Mouse (Mus musculus): Measurements from ENCODE around the gene Grin1.
A peak's percentile ranks its signal among the peaks of the same experiment; 100 is the strongest.
"Not testable (repeated sequence)": the region's sequence is repeated elsewhere in the genome, so short reads cannot be mapped to it uniquely, and the experiment has no call there.

Gene Grin1

DNA sequence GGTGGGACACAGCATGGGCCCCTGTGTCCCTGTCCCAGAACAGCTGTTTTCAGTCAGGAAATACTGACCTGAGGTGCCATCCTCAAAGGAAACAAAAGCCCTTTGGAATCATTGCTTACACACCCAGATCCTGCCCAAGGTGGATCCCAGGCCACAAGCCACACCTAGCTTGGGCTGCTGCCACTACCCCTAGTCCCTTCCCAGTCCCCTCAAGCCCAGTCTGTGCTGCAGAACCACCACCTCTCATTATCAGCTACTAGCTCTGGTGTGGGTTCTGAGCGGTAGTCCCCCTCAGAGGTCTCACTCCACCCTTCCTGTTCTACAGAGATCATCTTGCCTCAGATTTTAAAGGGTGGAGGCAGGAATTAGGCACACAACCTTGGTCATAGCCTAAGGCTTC is 32.7 kb downstream of the Grin1 start:
- DNase-seq: peak in 1 of 2 experiments; percentile 37

DNA sequence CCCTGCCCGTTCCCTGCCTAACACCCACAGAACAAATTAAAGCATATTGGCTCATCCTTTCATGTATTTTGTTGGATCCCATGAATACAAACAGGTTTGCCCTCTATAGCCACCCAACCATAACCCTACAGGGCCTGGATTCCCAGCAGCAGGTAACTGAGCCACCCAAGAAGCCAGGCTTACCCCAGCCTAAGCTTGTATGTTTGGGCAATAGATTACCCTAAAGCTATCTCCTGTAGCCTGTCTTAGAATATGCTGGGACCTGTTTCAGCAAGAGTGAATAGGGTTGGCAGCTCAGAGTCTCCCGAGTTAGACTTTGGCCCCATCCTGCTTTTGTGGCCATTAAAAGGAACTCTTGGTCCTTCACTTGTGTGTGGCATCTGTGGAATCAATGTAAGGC is 33.4 kb downstream of the Grin1 start:
- no peak for DNase-seq

DNA sequence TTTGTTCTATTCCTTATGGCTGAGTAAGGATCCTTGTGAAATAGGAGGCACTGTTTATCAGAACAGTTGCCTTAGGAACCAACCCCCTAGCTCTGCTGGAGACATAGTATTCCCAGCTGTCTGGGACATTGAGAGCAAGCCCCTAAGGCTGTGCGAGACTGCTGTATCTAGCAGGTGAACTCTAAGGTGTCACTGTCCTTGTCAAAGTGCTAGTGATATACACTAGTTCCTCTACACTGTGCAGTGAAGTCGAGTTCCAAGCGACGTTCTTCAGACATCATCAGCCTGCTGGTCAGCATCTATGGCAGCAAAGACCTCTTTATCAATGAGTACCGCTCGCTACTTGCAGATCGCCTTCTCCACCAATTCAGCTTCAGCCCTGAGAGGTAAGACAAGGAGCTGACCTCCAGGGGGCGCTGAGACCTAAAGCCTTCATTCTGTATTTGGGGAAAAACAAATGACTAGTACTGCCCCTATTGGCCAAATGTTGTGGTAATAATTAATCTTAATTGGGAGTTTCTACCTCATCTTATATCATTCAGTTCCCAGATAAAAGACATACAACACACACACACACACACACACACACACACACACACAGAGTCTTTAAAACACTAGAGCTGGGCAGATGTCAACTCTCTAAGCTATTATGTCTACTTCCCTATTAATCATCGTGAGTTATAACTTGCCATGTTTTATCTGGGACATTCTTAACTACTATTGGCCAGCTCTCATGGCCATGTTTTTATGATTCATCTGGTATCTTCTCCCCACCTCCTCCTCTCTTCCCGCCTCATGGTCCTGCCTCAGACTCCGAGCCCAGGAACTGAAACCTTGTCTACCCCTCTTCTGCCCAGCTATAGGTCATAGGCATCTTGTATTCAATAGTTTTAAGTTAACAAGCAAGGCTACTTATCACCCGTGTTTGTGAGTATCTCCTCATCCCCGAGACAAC is 39.8 kb downstream of the Grin1 start:
- peak; percentile 79 to 84 for DNase-seq

DNA sequence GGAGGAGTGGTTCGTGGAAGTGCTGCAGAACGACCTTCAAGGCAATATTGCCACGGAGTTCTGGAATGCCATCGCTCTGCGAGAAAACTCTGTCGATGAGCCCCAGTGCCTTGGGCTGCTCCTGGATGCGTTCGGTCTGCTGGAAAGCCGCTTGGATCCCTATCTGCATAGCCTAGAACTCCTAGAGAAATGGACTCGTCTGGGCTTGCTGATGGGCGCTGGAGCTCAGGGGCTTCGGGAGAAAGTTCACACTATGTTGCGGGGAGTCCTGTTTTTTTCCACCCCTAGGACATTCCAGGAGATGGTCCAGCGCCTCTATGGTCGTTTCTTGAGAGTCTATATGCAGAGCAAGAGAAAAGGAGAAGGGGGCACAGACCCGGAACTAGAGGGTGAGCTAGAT is 46.0 kb downstream of the Grin1 start:
- no peak for DNase-seq

DNA sequence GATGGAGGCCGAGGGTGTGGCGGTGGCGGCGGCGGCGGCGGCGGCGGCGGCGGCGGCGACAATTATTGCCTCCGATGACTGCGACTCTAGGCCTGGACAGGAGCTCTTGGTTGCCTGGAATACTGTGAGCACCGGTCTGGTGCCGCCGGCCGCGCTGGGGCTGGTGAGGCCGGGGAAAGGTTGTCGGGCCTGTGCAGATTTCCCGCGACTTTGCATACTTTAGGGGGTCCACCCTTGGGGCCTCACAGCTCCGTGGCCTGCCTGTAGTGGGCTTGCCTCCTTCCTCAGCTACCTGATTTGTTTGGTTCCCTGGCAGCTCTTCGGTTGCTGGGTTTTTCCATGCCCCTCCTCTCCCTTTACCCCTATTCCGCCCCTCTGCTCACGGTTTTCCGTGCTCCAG is 46.5 kb downstream of the Grin1 start:
- DNase-seq: no peak

DNA sequence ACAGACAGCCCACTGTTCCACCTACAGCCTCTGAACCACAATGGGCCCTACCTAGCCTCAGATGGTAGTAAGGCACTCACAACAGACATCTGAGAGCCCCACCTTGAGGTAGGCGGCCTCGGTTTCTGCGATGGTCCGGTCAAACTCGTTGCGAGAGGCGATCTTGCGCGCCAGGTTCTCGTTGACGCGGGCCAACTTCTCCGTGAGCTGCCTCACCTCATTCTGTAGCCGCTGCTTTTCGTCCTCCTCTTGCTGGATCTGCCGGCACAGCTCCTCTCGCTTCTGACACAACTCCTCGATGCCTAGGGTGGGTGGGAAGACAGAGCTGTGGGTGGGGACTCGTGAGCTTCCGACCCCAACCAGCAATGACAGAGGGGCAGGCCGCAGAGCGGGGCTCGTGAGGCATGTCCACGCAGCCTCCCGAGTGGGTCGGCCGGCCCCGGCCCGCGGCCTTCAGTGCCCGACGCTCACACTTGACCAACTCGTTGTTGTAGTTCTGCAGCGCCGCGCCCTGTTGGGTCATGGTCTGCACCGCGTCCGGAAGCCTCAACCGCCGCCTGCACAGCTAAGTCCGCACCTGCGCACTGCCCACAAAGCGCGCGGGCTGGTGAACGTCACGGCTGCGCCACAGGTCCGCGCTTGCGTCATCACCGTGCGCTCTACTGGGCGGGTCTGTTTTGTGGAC is 47.0 kb downstream of the Grin1 start, which contains the start of the genes Ssna1 and Anapc2:
Gene Ssna1, minus strand, starts transcription at position 612 of the 685 bp plus-strand sequence.
Gene Anapc2, plus strand, starts transcription at position 652 of the 685 bp plus-strand sequence.
- DNase-seq: peak; percentile 97 to 98

DNA sequence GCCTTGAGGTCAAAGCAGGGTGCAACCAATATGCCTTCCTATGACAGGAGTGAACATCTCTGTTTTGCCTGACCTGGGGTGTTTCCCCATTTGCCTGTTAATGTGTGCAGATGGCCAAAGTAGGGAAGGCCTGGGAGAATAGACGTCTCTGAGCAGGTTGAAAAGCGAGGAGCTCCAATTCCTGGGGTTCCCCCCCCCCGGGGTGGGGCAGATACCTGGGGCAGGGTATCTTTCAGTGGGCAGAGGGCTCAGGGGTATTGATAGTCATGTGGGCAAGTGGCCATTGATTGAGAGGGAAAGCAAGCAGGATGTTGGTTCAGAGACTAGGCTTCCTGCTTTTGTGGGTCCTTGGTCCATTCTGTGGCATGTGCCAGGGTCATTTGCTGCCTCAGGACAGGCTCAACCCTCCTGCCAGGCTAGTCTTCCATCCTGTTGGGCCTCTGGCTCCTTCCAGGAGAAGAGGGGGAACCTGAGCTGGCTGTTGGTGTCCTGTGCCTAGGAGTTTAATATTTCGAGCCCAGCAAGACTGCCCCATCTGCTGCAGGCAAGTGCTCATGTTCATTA is 51.2 kb downstream of the Grin1 start:
- DNase-seq: no peak

DNA sequence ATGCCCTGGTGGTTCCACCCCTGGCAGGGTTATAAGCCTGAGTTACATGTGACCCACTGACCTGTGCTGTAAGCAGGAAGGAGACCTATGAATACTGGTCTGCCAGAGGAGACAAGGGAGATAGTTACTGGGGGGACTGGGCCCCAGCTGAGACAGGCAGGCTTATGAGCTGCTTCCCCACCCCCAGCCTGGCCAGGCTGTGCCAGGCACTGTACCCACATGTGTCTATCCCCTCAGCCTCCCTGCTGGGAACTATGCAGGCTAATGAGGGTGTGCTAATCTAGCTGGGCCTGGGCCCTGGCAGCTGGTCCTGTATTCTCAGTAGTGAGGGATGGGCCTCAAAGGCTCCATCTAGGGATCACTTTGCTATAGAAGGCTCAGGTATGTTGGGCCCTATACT is 51.7 kb downstream of the Grin1 start:
- no peak for DNase-seq

DNA sequence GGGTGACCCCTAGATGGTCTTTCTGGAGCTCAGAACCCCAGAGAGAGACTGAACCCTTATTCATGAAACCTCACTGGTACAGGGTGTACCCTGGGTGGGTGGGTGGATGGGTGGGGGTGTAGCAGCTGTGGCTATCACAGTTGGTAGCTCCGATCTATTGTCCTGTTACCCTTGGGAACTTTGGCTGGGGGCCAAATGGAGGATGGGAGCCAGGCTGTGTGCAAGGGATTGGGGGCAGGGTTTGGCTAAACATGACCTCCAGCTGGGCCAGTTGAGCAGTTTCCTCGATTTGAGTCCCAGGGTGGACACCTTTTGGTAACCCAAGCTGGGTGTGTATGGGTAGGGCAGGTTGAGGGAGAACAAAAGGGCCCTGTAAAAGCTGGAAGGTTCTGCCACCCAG is 52.3 kb downstream of the Grin1 start:
- peak in 1 of 2 experiments; percentile 71 for DNase-seq

DNA sequence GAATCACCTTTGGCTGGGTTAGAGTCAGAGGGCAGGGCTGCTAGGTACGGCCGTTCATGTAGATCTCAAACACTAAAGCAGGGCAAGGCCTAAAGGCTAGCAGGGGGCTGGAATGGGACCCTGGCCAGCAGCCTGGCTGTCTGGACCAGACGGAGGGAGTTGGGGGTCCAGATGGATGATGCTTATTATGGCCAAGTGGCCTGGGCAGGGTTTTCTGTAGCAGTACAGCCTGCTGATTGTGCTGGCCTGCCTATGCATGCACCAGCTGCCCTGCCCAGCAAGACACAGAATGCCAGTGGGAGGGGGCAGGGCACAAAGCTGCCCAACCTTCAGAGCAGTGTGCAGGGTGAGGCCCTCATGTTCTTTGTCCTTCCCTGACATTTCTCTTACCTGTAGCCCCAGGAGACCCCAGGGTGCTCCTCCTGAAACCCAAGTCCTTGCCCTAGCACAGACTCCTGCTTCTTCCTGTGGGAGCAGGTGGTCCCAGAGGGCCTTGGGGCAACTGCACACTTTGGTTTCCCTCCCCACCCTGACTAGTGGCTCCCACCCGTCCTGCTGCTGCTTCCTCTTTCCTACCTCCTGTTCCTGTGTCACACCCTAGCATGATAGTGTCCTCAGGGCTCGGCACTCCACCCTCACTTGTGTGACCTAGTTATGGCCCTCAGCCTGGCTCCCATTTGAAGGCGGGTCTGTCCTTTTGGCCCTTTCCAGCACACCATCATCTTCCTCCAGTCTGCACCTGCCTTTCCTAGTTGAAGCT is 52.9 kb downstream of the Grin1 start:
- DNase-seq: peak; percentile 45 to 50

DNA sequence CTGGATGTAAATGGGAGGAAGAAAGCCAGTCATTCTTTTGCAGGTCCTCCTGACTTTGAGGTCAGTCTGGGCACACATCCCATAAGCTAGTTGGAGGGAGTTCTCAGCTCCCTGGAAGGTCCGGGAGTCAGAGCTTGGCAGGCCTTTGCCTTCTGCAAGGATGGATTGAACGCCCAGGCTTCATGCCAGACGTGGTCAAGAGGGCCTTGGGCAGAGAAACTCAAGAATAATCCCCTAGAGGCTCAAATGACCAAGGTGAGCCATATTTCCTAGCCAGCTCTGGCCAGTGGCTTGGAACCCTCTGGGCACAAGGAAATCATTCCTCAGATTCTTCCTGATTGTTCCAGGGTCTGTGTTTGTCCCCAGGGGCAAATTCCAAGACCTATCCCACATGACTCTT is 54.1 kb downstream of the Grin1 start:
- no peak for DNase-seq

DNA sequence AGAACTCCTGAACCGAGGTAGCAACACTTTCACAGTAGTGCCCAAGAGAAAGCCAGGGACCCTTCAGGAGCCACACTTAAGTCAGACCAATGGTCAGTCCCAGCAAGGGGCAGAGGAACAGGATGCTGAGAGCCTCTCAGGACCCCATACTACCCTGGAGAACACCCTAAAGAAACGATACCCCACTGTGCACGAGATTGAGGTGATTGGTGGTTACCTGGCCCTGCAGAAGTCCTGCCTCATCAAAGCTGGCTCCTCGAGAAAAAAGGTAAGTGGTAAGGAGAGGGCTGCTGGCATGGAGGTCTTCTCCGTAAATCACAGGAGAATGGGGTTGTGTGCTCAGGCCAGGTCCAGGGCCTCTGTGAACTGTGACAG is 54.7 kb downstream of the Grin1 start:
- no peak for DNase-seq

DNA sequence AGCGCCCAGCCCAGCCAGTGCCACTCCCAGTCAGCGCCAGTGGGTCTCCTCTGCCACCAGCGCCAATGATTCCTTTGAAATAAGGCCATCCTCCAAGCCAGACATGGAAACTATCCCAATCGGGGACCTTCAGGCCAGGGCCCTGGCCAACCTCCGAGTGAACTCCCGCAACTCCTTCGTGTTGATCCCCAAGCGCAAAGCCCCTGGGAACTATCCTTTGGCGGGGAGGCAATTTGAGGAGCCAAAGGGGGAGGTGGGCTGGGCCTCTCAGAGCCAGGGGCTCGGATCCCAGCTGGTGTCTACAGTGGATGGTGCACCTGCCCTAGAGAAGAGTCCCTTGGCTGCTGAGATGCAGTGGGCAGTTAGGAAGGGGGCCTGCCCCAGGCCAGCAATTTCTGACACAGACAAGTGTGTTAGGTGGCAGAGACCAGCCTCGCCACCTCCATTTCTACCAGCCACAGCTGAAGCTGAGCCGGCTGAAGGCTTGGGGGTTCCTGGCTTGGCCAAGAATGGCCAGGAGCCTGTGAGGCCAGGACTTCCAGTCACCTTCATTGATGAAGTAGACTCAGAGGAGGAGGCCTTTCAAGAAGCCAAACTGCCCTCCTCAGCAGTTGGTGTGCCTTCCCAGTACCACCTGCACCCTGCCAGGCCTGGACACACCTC is 55.2 kb downstream of the Grin1 start:
- DNase-seq: no peak

DNA sequence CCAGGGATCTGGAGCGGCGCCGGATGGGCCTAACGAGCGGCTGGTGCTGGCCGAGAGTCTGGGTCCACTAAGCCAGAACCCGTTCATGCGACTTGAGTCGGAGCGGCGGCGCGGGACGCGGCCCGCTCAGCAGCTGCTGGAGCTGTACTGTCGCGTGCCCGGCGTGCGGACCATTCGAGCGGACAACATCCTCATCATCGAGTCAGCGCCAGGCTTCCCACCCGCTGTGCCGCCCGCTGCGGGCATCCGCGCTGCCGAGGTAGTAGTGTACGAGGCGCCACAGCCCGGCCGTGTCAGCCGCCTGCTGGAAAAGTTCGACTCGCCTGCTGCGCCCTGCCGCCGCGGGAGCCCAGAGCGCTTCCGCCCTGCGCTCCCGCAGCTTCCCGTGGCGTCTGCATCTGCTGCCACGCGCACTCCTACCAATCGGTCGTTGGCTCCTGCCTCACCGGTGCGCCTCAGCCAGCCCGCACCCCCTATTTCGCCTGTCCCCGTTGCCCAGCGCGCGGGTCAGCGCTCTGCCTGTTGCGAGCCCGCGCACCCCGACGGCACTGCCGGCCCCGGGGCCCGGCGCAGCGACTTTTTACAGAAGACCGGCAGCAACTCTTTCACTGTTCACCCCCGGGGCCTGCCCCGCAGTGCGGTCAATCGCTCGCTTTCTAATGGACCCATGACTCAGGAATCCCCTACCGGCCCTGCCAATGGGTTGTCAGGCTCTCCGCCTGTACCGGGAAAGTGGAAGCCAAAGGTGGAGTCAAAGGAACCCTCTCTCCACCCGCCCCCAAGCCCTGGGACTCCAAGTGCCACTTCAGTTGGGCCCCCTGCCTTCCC is 56.0 kb downstream of the Grin1 start:
- DNase-seq: peak in 1 of 2 experiments; percentile 33

DNA sequence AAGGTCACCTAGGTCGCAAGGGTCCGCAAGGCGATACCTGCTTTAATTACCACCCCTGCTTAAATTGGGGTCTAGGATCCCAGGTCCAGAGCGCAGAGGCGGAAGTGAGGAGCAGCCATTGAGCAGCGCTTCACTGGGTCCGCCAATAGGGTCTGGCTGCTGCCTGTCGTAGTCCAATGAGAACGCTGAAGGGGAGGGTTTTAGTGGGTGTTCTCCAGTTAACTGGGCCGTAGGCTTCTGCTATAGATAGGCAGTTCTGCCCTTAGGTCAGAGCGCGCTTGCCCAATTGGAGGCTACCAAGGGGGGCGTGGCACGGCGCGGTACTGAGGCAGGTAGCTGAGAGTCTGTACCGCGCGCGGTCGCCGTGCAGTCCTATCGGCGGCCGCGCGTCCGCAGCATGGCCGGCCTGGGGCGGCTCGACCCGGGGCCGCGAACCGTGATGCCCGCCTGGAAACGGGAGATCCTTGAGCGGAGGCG is 56.7 kb downstream of the Grin1 start, which contains the start of gene Tprn:
Gene Tprn, plus strand, starts transcription at position 328 of the 477 bp plus-strand sequence.
- DNase-seq: peak; percentile 96 to 98

DNA sequence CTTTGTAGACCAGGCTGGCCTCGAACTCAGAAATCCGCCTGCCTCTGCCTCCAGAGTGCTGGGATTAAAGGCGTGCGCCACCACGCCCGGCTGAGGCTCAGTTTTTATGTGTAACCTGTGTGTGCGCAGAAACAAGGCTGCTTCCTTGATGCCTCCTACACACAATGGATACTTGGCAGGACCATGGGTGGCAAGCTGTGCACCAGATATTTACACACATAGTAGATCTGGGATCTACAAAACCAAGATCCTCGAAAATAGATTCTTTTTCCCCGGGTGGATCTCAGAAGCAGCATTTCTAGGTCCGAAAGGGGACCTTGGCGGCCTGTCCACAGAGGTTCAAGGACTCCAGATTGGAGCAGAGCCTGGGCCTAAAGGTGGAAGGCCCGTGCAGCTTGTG is 57.1 kb downstream of the Grin1 start:
- DNase-seq: no peak

DNA sequence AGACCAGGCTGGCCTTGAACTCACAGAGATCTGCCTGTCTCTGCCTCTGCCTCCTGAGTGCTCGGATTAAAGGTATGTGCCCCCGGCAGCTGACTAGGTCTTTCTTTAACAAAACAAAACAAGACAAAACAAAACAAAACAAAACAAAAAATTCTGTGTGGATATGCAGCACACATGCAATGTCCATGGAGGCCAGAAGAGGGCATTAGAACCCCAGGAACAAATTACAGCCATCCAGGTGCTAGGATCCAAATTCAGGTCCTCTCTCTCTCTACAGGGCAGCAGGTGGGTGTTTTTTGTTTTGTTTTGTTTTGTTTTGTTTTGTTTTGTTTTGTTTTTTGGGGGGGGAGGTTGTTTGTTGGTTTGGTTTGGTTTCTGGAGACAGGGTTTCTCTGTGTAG is 60.1 kb downstream of the Grin1 start:
- no peak for DNase-seq

DNA sequence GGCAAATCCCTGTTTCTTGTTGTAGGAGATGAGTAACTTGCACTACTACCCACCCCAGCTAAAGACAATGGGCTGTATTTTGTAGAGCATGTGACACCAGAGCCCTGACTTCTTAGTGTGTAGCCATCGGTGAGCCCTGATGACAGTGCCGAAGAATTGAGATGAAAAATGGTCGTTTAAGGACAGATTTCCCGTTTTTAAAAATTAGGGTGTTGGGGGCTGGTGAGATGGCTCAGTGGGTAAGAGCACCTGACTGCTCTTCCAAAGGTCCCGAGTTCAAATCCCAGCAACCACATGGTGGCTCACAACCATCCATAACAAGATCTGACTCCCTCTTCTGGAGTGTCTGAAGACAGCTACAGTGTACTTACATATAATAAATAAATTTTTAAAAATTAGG is 61.7 kb downstream of the Grin1 start:
- not testable (repeated sequence) for DNase-seq

DNA sequence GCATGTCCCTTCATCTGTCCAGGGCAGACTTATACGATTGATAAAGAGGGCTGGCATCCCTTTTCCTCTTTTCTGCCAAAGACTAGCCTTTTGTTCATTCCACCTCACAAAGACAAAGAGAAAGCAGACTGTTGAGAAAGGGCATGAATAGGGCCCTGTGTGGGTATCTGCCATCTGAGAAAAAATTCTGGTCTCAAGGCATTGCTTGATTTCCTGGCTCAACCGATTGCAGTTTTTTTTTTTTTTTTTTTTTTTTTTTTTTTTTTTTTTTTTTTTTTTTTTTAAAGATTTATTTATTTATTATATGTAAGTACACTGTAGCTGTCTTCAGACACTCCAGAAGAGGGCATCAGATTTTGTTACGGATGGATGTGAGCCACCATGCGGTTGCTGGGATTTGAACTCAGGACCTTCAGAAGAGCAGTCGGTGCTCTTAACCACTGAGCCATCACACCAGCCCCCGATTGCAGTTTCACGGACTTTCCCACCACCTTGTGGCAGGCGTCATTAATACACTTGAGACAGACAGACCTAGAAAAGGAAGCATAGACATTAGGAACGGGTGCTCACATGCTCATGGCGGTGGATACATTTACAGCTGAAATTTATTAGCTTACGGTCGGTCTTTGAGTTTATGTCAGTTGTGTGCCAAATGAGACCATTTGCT is 62.4 kb downstream of the Grin1 start:
- DNase-seq: peak; percentile 37 to 47

DNA sequence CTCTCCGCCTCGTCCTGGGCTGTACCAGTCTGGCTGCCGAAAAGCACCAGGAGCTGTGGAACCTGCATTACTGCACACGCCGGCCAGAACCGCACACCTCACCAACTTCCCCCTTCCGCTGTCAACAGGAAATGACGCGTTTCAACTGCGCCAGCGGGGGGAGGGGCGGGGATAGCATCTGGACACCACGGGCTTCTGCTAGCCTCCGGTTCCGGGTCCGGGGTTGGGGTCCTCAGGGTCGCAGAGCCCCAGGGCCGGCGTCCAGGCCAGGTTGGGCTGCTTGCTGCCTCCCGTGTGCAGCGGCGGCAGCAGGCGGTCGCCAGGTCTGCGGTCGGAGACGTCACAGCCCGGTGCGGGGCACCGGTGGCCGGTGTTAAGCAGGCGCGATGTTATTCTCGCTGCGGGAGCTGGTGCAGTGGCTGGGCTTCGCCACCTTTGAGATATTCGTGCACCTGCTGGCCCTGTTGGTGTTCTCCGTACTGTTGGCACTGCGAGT is 63.7 kb downstream of the Grin1 start, which contains the start of gene Tmem203:
Gene Tmem203, plus strand, starts transcription at position 156 of the 496 bp plus-strand sequence.
- peak; percentile 84 to 88 for DNase-seq

Measured in lung, adult 18-20 months (tissue).